Mouse (Mus musculus) inflammation-experienced regulatory T-cells, adult 6 months (primary cell): ENCODE measurements around the gene Col8a2. TPM values are rescaled to one million over a fixed set of nuclear protein-coding genes. Genes with fewer than 3 reads are reported as not detected.

Experiments used
- ATAC-seq: one replicate; pipeline ENCODE4 v1.8.0; 2017
- polyA plus RNA-seq, 3 experiments: library from polyadenylated mRNA; unstranded; fragments of 100-300 nt; shearing (Covaris generic); gene quantifications; one replicate each; pipeline ENCODE4 v1.2.1; 2017

Gene Col8a2
- polyA plus RNA-seq, 3 experiments from 2014 or later = not detected

GRCm38 (mm10) chr4:126260520-126261201 is 25.9 kb upstream of the Col8a2 start:
- no peak for ATAC-seq

GRCm38 (mm10) chr4:126261266-126261665 is 25.3 kb upstream of the Col8a2 start:
- no peak for ATAC-seq

- no peak for ATAC-seq
Measured at GRCm38 (mm10) chr4:126261675-126262074, 24.9 kb upstream of the Col8a2 start.

- ATAC-seq = peak; percentile 83
Measured at GRCm38 (mm10) chr4:126262119-126262807, 24.3 kb upstream of the Col8a2 start, which contains the start of gene Trappc3. Gene Trappc3 (plus strand): TSS chr4:126262325.

GRCm38 (mm10) chr4:126269292-126269691 is 17.3 kb upstream of the Col8a2 start:
- no peak for ATAC-seq

GRCm38 (mm10) chr4:126273753-126274152 is 12.8 kb upstream of the Col8a2 start:
- no peak for ATAC-seq

GRCm38 (mm10) chr4:126275081-126275480 is 11.5 kb upstream of the Col8a2 start:
- ATAC-seq = no peak

GRCm38 (mm10) chr4:126275681-126276131 is 10.9 kb upstream of the Col8a2 start:
- ATAC-seq = no peak

GRCm38 (mm10) chr4:126277906-126278564 is 8.6 kb upstream of the Col8a2 start:
- ATAC-seq = peak; percentile 82

GRCm38 (mm10) chr4:126278565-126278915 is 8.1 kb upstream of the Col8a2 start:
- no peak for ATAC-seq

GRCm38 (mm10) chr4:126278961-126279360 is 7.6 kb upstream of the Col8a2 start:
- ATAC-seq = no peak

GRCm38 (mm10) chr4:126281706-126282105 is 4.9 kb upstream of the Col8a2 start:
- no peak for ATAC-seq

- no peak for ATAC-seq
Measured at GRCm38 (mm10) chr4:126283582-126283981, 3.0 kb upstream of the Col8a2 start.

- no peak for ATAC-seq
Measured at GRCm38 (mm10) chr4:126287302-126287995, 856 bp downstream of the Col8a2 start.

GRCm38 (mm10) chr4:126288085-126288666 is 1.6 kb downstream of the Col8a2 start:
- no peak for ATAC-seq

- ATAC-seq = no peak
Measured at GRCm38 (mm10) chr4:126290314-126290713, 3.7 kb downstream of the Col8a2 start.

- ATAC-seq = no peak
Measured at GRCm38 (mm10) chr4:126291196-126291595, 4.6 kb downstream of the Col8a2 start.

GRCm38 (mm10) chr4:126295152-126295551 is 8.6 kb downstream of the Col8a2 start:
- no peak for ATAC-seq

- ATAC-seq = no peak
Measured at GRCm38 (mm10) chr4:126295937-126296336, 9.3 kb downstream of the Col8a2 start.

- peak; percentile 15 for ATAC-seq
Measured at GRCm38 (mm10) chr4:126296617-126297101, 10.1 kb downstream of the Col8a2 start.

GRCm38 (mm10) chr4:126300916-126301583 is 14.5 kb downstream of the Col8a2 start:
- ATAC-seq = peak; percentile 29
